Mouse (Mus musculus): Measurements from ENCODE around the gene Bag6.

GRCm38 (mm10) chr17:35139269-35139668 lies 4.3 kb downstream of the Bag6 start:
- TF ChIP-seq EP300 (IDR thresholded peaks at IDR 0.05; ENCODE audit: insufficient read depth, low read depth, low read length) = no peak
- no peak for TF ChIP-seq POLR2A (IDR thresholded peaks at IDR 0.05; ENCODE audit: insufficient read depth, low read depth, low read length)
